Mouse (Mus musculus): ENCODE results near the gene Ngf.

The Ngf gene

DNA sequence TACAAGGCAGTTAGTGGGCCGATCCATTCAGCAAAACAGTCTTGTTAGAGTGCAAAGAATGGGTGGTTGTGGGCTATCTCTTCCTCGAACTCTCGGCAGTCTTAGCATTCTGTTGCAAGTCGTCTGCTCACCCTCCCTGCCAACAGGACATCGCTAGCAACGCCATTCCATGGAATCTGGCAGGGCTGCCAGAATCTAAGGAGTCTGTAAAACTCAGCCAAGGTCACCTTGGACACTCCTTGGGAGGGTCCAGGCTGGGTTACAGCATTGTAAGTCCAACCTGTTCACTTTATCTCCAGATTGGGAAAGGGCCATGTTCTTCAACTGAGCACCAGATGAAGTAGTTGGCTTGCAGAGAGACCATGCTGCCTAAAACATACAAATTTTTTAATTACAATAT lies 29.2 kb downstream of the Ngf start:
- H3K4me1 ChIP-seq (replicated peaks; ENCODE audit: low read depth, low read length), result peaks cover 3% of the 10 kb centered on the region
- no peaks in the 10 kb centered on the region for H3K36me3 ChIP-seq (ENCODE audit: insufficient read depth, low read length)
- H3K4me3 ChIP-seq (replicated peaks; ENCODE audit: low read length), result no peak overlapping the region
- TF ChIP-seq CTCF (conservative IDR thresholded peaks at IDR 0.05; ENCODE audit: low read length) (no peak), POU5F1 (IDR thresholded peaks at IDR 0.05; ENCODE audit: borderline replicate concordance, low read length) (no peak), NANOG (IDR thresholded peaks at IDR 0.05; ENCODE audit: borderline replicate concordance, low read length) (no peak)
- no peaks in the 10 kb centered on the region for H3K9me3 ChIP-seq (ENCODE audit: low read length)
- no peaks in the 10 kb centered on the region; the same call in none of the 2 replicates for H3K27me3 ChIP-seq (ENCODE audit: insufficient read depth, low read length)

DNA sequence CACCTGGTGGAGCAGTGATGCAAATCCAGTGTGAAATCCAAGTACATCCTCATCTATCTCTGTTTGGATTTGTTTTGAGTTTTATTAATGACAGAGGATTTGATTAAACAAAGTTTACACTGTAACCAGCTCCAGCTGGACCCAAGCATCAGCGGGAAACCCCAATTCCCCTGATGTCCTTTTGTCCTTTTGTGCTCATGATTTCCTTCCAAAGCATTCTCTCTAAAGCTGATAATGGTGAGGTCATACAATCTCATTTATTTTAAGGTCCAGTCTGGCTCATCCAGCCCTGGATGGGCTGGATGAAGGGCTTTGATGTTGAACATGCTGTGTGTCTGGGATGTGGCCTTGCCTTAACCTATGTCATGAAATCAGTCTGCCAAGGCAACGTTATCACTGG lies 30.3 kb downstream of the Ngf start:
- TF ChIP-seq NANOG (IDR thresholded peaks at IDR 0.05; ENCODE audit: borderline replicate concordance, low read length) (no peak), POU5F1 (IDR thresholded peaks at IDR 0.05; ENCODE audit: borderline replicate concordance, low read length) (no peak), CTCF (conservative IDR thresholded peaks at IDR 0.05; ENCODE audit: low read length) (no peak)
- Histone ChIP-seq H3K27me3 (ENCODE audit: insufficient read depth, low read length) (no peaks in the 10 kb centered on the region; the same call in none of the 2 replicates), H3K36me3 (ENCODE audit: insufficient read depth, low read length) (no peaks in the 10 kb centered on the region), H3K9me3 (ENCODE audit: low read length) (no peaks in the 10 kb centered on the region), H3K4me1 (replicated peaks; ENCODE audit: low read depth, low read length) (peaks cover 3% of the 10 kb centered on the region), H3K4me3 (replicated peaks; ENCODE audit: low read length) (no peak overlapping the region)

DNA sequence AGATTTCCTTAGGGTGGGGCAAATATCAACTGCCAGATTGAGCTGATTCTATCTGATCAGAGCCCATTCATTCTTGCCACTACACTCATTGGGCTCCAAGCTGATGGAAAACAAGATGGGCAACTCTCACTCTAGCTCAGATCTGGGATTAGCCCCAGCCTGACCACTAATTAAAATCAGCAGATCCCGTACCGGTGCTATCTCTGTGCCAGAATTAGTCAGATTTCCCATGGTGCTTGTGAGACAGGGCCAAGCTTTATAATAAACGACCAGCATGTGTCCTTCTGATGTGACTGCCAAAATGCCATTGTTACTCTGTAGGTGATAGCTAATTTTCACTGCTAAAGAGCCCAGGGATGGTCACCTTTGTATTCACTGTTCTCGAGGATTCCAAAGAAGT lies 31.5 kb downstream of the Ngf start:
- H3K9me3 ChIP-seq (ENCODE audit: low read length), result no peaks in the 10 kb centered on the region
- no peaks in the 10 kb centered on the region for H3K36me3 ChIP-seq (ENCODE audit: insufficient read depth, low read length)
- H3K27me3 ChIP-seq (ENCODE audit: insufficient read depth, low read length), result no peaks in the 10 kb centered on the region; the same call in none of the 2 replicates
- TF ChIP-seq NANOG (IDR thresholded peaks at IDR 0.05; ENCODE audit: borderline replicate concordance, low read length) (no peak), CTCF (conservative IDR thresholded peaks at IDR 0.05; ENCODE audit: low read length) (no peak), POU5F1 (IDR thresholded peaks at IDR 0.05; ENCODE audit: borderline replicate concordance, low read length) (no peak)
- H3K4me1 ChIP-seq (replicated peaks; ENCODE audit: low read depth, low read length), result peaks cover 3% of the 10 kb centered on the region
- H3K4me3 ChIP-seq (replicated peaks; ENCODE audit: low read length), result no peak overlapping the region

DNA sequence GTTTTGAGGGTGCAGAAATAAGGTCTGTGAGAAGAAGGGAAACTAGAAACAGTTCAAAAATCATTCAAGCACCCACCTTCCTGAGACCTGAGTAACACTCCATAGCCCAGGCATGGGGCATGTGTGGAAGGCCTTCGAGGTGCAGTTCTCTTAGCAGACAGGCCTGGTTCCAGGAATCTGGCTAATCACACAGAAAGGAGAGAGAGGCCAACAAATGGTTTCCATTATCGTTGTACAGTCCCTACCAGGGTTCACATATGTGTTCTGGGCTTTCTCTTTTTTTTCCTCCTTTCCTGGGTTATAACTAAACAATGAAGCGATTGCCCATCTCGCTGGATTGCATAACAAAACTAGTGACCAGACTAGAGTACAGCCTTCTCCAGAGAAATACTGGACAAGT lies 35.4 kb downstream of the Ngf start:
- no peak overlapping the region for H3K4me3 ChIP-seq (replicated peaks; ENCODE audit: low read length)
- no peaks in the 10 kb centered on the region; the same call in none of the 2 replicates for H3K27me3 ChIP-seq (ENCODE audit: insufficient read depth, low read length)
- H3K9me3 ChIP-seq (ENCODE audit: low read length), result no peaks in the 10 kb centered on the region
- peaks cover 4% of the 10 kb centered on the region; the same call in 1 of the 2 replicates for H3K4me1 ChIP-seq (replicated peaks; ENCODE audit: low read depth, low read length)
- H3K36me3 ChIP-seq (ENCODE audit: insufficient read depth, low read length), result no peaks in the 10 kb centered on the region
- TF ChIP-seq NANOG (IDR thresholded peaks at IDR 0.05; ENCODE audit: borderline replicate concordance, low read length) (no peak), POU5F1 (IDR thresholded peaks at IDR 0.05; ENCODE audit: borderline replicate concordance, low read length) (no peak), CTCF (conservative IDR thresholded peaks at IDR 0.05; ENCODE audit: low read length) (no peak)

DNA sequence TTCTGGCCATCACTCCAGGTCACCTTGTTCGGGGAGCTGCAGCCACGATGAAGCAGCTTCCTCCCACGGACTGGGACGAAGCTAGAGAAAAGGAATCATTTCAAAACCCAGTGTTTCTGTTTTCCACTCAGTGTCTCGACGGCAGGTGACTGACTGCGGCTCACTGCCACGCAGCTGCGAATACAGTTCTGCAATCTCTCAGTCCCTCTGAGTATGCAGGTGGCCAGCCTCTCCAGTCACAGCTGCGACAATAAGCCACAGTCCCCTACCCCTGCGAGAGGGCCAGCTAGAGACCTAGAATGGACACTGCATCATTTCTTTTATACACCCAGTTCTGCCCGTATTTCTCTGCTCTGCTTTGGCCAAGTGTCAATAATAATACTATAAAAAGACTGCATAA lies 36.3 kb downstream of the Ngf start:
- H3K4me3 ChIP-seq (replicated peaks; ENCODE audit: low read length), result no peak overlapping the region
- H3K36me3 ChIP-seq (ENCODE audit: insufficient read depth, low read length), result no peaks in the 10 kb centered on the region
- TF ChIP-seq NANOG (IDR thresholded peaks at IDR 0.05; ENCODE audit: borderline replicate concordance, low read length) (no peak), CTCF (conservative IDR thresholded peaks at IDR 0.05; ENCODE audit: low read length) (no peak), POU5F1 (IDR thresholded peaks at IDR 0.05; ENCODE audit: borderline replicate concordance, low read length) (no peak)
- peaks cover 2% of the 10 kb centered on the region for H3K27me3 ChIP-seq (ENCODE audit: insufficient read depth, low read length)
- H3K9me3 ChIP-seq (ENCODE audit: low read length), result no peaks in the 10 kb centered on the region
- H3K4me1 ChIP-seq (replicated peaks; ENCODE audit: low read depth, low read length), result peaks cover 4% of the 10 kb centered on the region; the same call in 1 of the 2 replicates

DNA sequence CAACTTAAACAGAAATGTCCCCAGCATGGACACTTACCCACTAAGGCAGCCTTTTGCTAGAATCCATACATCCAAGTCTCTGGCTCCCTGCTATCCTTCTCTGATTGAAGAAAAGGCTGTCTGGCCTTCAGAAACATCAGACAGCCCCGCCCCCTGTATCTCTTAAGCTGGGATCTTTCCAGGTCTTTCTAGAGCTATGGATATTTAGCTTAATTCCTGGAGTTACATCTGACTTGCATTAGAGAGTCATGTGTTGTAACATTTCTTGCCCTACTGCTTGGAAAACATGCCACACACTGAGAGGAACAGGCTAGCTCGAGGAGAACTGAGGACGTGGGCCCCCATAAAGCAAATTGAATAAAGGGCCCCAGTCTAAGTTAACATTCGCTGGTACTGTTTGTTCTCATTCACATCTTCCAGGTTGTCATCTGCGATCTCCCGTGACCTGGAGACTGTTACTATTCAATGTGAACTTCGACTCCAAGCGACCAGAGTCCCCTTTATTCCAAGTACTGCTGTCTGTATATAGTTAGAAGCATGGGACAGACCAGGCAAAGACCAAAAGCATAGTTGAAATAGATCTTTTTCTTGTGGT lies 38.0 kb downstream of the Ngf start:
- no peaks in the 10 kb centered on the region for H3K36me3 ChIP-seq (ENCODE audit: insufficient read depth, low read length)
- peaks cover 4% of the 10 kb centered on the region; the same call in 1 of the 2 replicates for H3K4me1 ChIP-seq (replicated peaks; ENCODE audit: low read depth, low read length)
- no peaks in the 10 kb centered on the region for H3K9me3 ChIP-seq (ENCODE audit: low read length)
- TF ChIP-seq POU5F1 (IDR thresholded peaks at IDR 0.05; ENCODE audit: borderline replicate concordance, low read length), result no peak
- no peak for TF ChIP-seq CTCF (conservative IDR thresholded peaks at IDR 0.05; ENCODE audit: low read length)
- no peak for TF ChIP-seq NANOG (IDR thresholded peaks at IDR 0.05; ENCODE audit: borderline replicate concordance, low read length)
- H3K27me3 ChIP-seq (ENCODE audit: insufficient read depth, low read length), result peaks cover 2% of the 10 kb centered on the region
- no peak overlapping the region for H3K4me3 ChIP-seq (replicated peaks; ENCODE audit: low read length)

DNA sequence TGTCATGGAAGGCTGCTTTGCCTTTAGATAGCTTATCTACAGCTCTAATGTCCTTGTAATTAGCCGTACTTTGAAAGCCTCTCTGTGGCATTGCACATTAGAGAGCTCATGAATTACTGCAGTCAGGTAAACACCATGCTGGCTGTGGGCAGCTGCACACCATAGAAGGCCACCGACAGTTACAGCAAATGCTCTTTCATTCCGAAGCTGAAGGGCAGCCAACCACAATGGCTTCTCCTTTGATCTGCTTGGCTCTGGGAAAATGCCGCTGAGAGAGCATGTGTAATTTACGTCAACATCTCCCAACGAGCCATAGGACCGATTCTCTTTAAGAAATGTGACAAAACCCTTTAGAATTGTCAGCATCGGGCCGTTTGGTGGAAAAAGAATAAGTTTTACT lies 38.7 kb downstream of the Ngf start:
- Histone ChIP-seq H3K27me3 (ENCODE audit: insufficient read depth, low read length) (peaks cover 2% of the 10 kb centered on the region; the same call in 1 of the 2 replicates), H3K4me1 (replicated peaks; ENCODE audit: low read depth, low read length) (peaks cover 4% of the 10 kb centered on the region; the same call in 1 of the 2 replicates), H3K4me3 (replicated peaks; ENCODE audit: low read length) (no peak overlapping the region), H3K36me3 (ENCODE audit: insufficient read depth, low read length) (no peaks in the 10 kb centered on the region), H3K9me3 (ENCODE audit: low read length) (no peaks in the 10 kb centered on the region)
- TF ChIP-seq NANOG (IDR thresholded peaks at IDR 0.05; ENCODE audit: borderline replicate concordance, low read length) (no peak), CTCF (conservative IDR thresholded peaks at IDR 0.05; ENCODE audit: low read length) (no peak), POU5F1 (IDR thresholded peaks at IDR 0.05; ENCODE audit: borderline replicate concordance, low read length) (no peak)

DNA sequence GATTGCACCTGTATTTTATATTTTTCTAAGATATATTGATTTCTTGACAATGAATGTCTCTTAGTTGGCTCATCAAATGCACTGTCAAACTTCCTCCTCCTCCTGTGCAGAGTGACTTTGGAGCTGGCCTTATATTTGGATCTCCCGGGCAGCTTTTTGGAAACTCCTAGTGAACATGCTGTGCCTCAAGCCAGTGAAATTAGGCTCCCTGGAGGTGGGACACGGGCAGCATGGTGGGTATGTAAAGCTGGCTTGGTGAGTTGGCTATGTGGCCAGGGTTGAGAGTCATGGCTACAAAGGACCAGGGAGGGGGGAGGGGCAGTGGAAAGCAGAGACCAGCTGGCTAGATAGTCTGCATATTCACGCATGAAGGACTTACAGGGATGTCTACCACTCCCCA lies 39.9 kb downstream of the Ngf start:
- no peaks in the 10 kb centered on the region for H3K36me3 ChIP-seq (ENCODE audit: insufficient read depth, low read length)
- H3K4me3 ChIP-seq (replicated peaks; ENCODE audit: low read length), result no peak overlapping the region
- H3K27me3 ChIP-seq (ENCODE audit: insufficient read depth, low read length), result 0 out of 2 replicates have a peak, but pooled peaks cover 2% of the 10 kb centered on the region
- no peaks in the 10 kb centered on the region for H3K9me3 ChIP-seq (ENCODE audit: low read length)
- TF ChIP-seq POU5F1 (IDR thresholded peaks at IDR 0.05; ENCODE audit: borderline replicate concordance, low read length) (no peak), CTCF (conservative IDR thresholded peaks at IDR 0.05; ENCODE audit: low read length) (no peak), NANOG (IDR thresholded peaks at IDR 0.05; ENCODE audit: borderline replicate concordance, low read length) (no peak)
- peaks cover 4% of the 10 kb centered on the region; the same call in 1 of the 2 replicates for H3K4me1 ChIP-seq (replicated peaks; ENCODE audit: low read depth, low read length)

DNA sequence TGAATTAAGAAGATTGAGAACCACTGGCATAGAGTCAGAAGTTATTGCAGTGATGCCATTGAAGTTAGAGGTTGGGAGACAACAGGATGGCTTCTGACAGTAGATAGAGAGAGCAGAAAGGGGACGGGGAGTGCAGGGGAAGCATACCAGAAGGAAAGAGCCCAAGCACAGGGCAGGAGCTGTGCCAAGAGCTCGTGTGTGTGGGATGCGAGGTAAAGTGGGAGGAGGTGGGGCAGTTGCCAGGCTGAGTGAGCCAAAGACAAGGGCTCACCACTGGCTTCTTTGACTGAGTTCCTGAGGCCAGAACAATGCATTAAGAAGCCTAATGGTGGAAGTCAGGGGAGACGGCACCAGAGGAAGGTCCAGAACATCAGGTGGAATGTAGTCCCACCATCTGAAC lies 47.2 kb downstream of the Ngf start:
- Histone ChIP-seq H3K27me3 (ENCODE audit: insufficient read depth, low read length) (no peaks in the 10 kb centered on the region), H3K9me3 (ENCODE audit: low read length) (no peaks in the 10 kb centered on the region), H3K4me1 (replicated peaks; ENCODE audit: low read depth, low read length) (no peaks in the 10 kb centered on the region), H3K4me3 (replicated peaks; ENCODE audit: low read length) (no peak overlapping the region), H3K36me3 (ENCODE audit: insufficient read depth, low read length) (no peaks in the 10 kb centered on the region)
- TF ChIP-seq POU5F1 (IDR thresholded peaks at IDR 0.05; ENCODE audit: borderline replicate concordance, low read length), result no peak
- no peak for TF ChIP-seq NANOG (IDR thresholded peaks at IDR 0.05; ENCODE audit: borderline replicate concordance, low read length)
- TF ChIP-seq CTCF (conservative IDR thresholded peaks at IDR 0.05; ENCODE audit: low read length), result no peak

All from E14TG2a.4 (cell line).